Mouse (Mus musculus) stomach, postnatal 0 days (tissue): ENCODE measurements at regions not wholly inside any gene's neighbourhood (a gene's known extent, or its start where the extent isn't known, plus 50 kb on each side); places are given as distances from the start of the nearest gene placed in this dataset.

Experiments
- CTCF ChIP-seq: IDR thresholded peaks from 2 replicates; pipeline ENCODE4 v1.5.1; 2016; ENCODE audit warnings: antibody characterized with exemption, low read depth, mild to moderate bottlenecking, moderate library complexity
- EP300 ChIP-seq: optimal IDR thresholded peaks from 2 replicates; pipeline ENCODE3; 2016; ENCODE audit warnings: antibody characterized with exemption

DNA sequence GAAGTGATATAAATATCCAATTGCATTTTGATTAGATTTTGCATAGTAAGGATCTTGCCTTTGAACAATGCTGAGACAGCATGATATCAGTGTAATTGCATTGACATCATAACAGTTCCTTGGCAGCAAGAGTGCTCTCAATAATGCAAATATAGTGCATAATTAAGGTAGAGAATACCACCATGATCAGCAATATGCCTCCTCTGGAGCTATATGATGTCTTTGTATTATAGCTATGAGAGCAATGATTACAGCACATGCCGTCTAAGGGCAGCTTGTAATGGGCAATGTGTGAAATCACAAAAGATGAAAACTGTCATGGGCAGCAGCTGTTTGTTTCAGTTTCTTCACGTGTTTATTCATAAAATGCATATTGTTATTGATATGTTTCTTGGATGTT, 4231.0 kb upstream of the Gm7489 start:
- TF ChIP-seq CTCF = no peak
- no peak for TF ChIP-seq EP300
